8 mouse cellular contexts compared by ENCODE assay signal in genomic region chr11:115810377-115810776, GRCm38 (mm10). TPM values are rescaled to one million over a fixed set of nuclear protein-coding genes. Genes with fewer than 3 reads are reported as not detected.
A peak's percentile ranks its signal among the peaks of the same experiment; 100 is the strongest.
DNase-seq lines count a peak whose midpoint lies in the region; ATAC-seq lines count a peak whose summit lies in the region.

No protein-coding gene starts in this region.

- no peaks in the 10 kb centered on the region for H3K9me3 ChIP-seq in forebrain, embryonic 10.5 days
- H3K9me3 ChIP-seq in hindbrain, embryonic 13.5 days, result no peaks in the 10 kb centered on the region
- H3K9me3 ChIP-seq in neural tube, embryonic 15.5 days (replicated peaks), result no peaks in the 10 kb centered on the region

- peaks cover 64% of the 10 kb centered on the region for H3K36me3 ChIP-seq in forebrain, embryonic 10.5 days (replicated peaks)
- peaks cover 20% of the 10 kb centered on the region for H3K36me3 ChIP-seq in hindbrain, embryonic 13.5 days
- peaks cover 5% of the 10 kb centered on the region; the same call in 1 of the 2 replicates for H3K36me3 ChIP-seq in neural tube, embryonic 15.5 days

- DNase-seq in adrenal gland, postnatal 10 days, result peak; percentile 89
- no peak for DNase-seq in forebrain, embryonic 10.5 days (ENCODE audit: extremely low spot score, low spot score)
- DNase-seq in liver, result peak; percentile 65
- no peak for DNase-seq in frontal cortex, postnatal 14 days (ENCODE audit: low spot score in 2 of 2)
- no peak for DNase-seq in layer of hippocampus, adult 18-20 months (ENCODE audit: low spot score in 2 of 2)
- DNase-seq in frontal cortex, postnatal 10 days (ENCODE audit: low spot score in 2 of 2), result no peak

- peak overlapping the region; percentile 93 for H3K9ac ChIP-seq in hindbrain, embryonic 13.5 days
- no peak overlapping the region for H3K9ac ChIP-seq in neural tube, embryonic 15.5 days (replicated peaks)

- H3K4me1 ChIP-seq in forebrain, embryonic 10.5 days, result peaks cover 79% of the 10 kb centered on the region
- H3K4me1 ChIP-seq in hindbrain, embryonic 13.5 days (replicated peaks), result peaks cover 79% of the 10 kb centered on the region
- H3K4me1 ChIP-seq in neural tube, embryonic 15.5 days, result peaks cover 77% of the 10 kb centered on the region

- 93% methylated on average over 14 of the region's 14 CpGs for WGBS in forebrain, embryonic 10.5 days
- 75% methylated on average over 14 of the region's 14 CpGs for WGBS in hindbrain, embryonic 13.5 days
- 84% methylated on average over 14 of the region's 14 CpGs for WGBS in neural tube, embryonic 15.5 days

- ATAC-seq in hindbrain, embryonic 13.5 days (ENCODE audit: low FRiP score), result no peak
- no peak for ATAC-seq in neural tube, embryonic 15.5 days (ENCODE audit: low FRiP score)

- H3K4me2 ChIP-seq in hindbrain, embryonic 13.5 days, result peak overlapping the region; percentile 92
- H3K4me2 ChIP-seq in neural tube, embryonic 15.5 days, result peak overlapping the region; percentile 96

- peak overlapping the region; percentile 89 for H3K4me3 ChIP-seq in forebrain, embryonic 10.5 days
- peak overlapping the region; percentile 91 for H3K4me3 ChIP-seq in hindbrain, embryonic 13.5 days
- H3K4me3 ChIP-seq in neural tube, embryonic 15.5 days (replicated peaks), result peak overlapping the region; percentile 84

- 0 out of 2 replicates have a peak overlapping the region, but pooled peaks have one; percentile 25 for H3K27ac ChIP-seq in forebrain, embryonic 10.5 days
- H3K27ac ChIP-seq in hindbrain, embryonic 13.5 days, result peak overlapping the region; percentile 83
- 0 out of 2 replicates have a peak overlapping the region, but pooled peaks have one; percentile 76 for H3K27ac ChIP-seq in neural tube, embryonic 15.5 days (replicated peaks)

- H3K27me3 ChIP-seq in forebrain, embryonic 10.5 days (ENCODE audit: poor library complexity, severe bottlenecking), result no peaks in the 10 kb centered on the region
- H3K27me3 ChIP-seq in hindbrain, embryonic 13.5 days, result no peaks in the 10 kb centered on the region
- no peaks in the 10 kb centered on the region for H3K27me3 ChIP-seq in neural tube, embryonic 15.5 days (replicated peaks)

RNA-seq across cellular contexts. Expression of gene Caskin2, which starts 3.1 kb away (rescaled TPM):
- 10 to 100 TPM; 43.3 to 47.0 TPM for total RNA-seq in adrenal gland, postnatal 10 days (2021)
- 18.3 and 19.2 TPM in 2 replicates for polyA plus RNA-seq in forebrain, embryonic 10.5 days (2016; fragmentation: Nextera tagmentation; extraction: Ambion mirVana)
- 11.6 and 11.8 TPM in 2 replicates for polyA plus RNA-seq in hindbrain, embryonic 13.5 days (2015; fragmentation: Nextera tagmentation; extraction: Ambion mirVana)
- 9.8 and 10.2 TPM in 2 replicates for polyA plus RNA-seq in neural tube, embryonic 15.5 days (2015; fragmentation: Nextera tagmentation; extraction: Ambion mirVana)
- total RNA-seq in layer of hippocampus, adult 18-20 months (2021), result 10 to 100 TPM; 19.4 to 19.9 TPM

RNA-seq across cellular contexts. Expression of gene Tsen54, which starts 4.1 kb away (rescaled TPM):
- 10 to 100 TPM; 13.8 to 19.4 TPM for total RNA-seq in adrenal gland, postnatal 10 days (2021)
- 34.7 and 41.0 TPM in 2 replicates for polyA plus RNA-seq in forebrain, embryonic 10.5 days (2016; fragmentation: Nextera tagmentation; extraction: Ambion mirVana)
- 24.5 and 25.4 TPM in 2 replicates for polyA plus RNA-seq in hindbrain, embryonic 13.5 days (2015; fragmentation: Nextera tagmentation; extraction: Ambion mirVana)
- 22.0 and 23.7 TPM in 2 replicates for polyA plus RNA-seq in neural tube, embryonic 15.5 days (2015; fragmentation: Nextera tagmentation; extraction: Ambion mirVana)
- 10 to 100 TPM; 11.1 to 11.4 TPM for total RNA-seq in layer of hippocampus, adult 18-20 months (2021)

RNA-seq across cellular contexts. Expression of gene Llgl2, which starts 13.5 kb away (rescaled TPM):
- total RNA-seq in adrenal gland, postnatal 10 days (2021), result 10 to 100 TPM; 12.7 to 14.0 TPM
- 7.5 and 7.6 TPM in 2 replicates for polyA plus RNA-seq in forebrain, embryonic 10.5 days (2016; fragmentation: Nextera tagmentation; extraction: Ambion mirVana)
- polyA plus RNA-seq in hindbrain, embryonic 13.5 days (2015; fragmentation: Nextera tagmentation; extraction: Ambion mirVana), result 1.00 and 2.2 TPM in 2 replicates
- 0.97 and 8.8 TPM in 2 replicates for polyA plus RNA-seq in neural tube, embryonic 15.5 days (2015; fragmentation: Nextera tagmentation; extraction: Ambion mirVana)
- total RNA-seq in layer of hippocampus, adult 18-20 months (2021), result 1 to 10 TPM; 2.5 to 3.0 TPM

RNA-seq across cellular contexts. Expression of gene Tmem94, which starts 45.1 kb away (rescaled TPM):
- 10 to 100 TPM; 62.0 to 79.6 TPM for total RNA-seq in adrenal gland, postnatal 10 days (2021)
- 36.8 and 38.1 TPM in 2 replicates for polyA plus RNA-seq in forebrain, embryonic 10.5 days (2016; fragmentation: Nextera tagmentation; extraction: Ambion mirVana)
- polyA plus RNA-seq in hindbrain, embryonic 13.5 days (2015; fragmentation: Nextera tagmentation; extraction: Ambion mirVana), result 30.9 TPM in 2 replicates
- polyA plus RNA-seq in neural tube, embryonic 15.5 days (2015; fragmentation: Nextera tagmentation; extraction: Ambion mirVana), result 20.3 and 21.2 TPM in 2 replicates
- 10 to 100 TPM; 50.9 to 56.1 TPM for total RNA-seq in layer of hippocampus, adult 18-20 months (2021)

RNA-seq across cellular contexts. Expression of gene Myo15b, which starts 47.8 kb away (rescaled TPM):
- 1 to 10 TPM in 1 of 2 experiments, under 1 TPM in 1; 0.91 to 1.2 TPM for total RNA-seq in adrenal gland, postnatal 10 days (2021)
- polyA plus RNA-seq in forebrain, embryonic 10.5 days (2016; fragmentation: Nextera tagmentation; extraction: Ambion mirVana), result 0.06 and 0.11 TPM in 2 replicates
- not detected in 2 replicates for polyA plus RNA-seq in hindbrain, embryonic 13.5 days (2015; fragmentation: Nextera tagmentation; extraction: Ambion mirVana)
- polyA plus RNA-seq in neural tube, embryonic 15.5 days (2015; fragmentation: Nextera tagmentation; extraction: Ambion mirVana), result 0.12 and 5.0 TPM in 2 replicates
- total RNA-seq in layer of hippocampus, adult 18-20 months (2021), result under 1 TPM; 0.15 to 0.57 TPM

Comparison
In these comparisons a context has a peak if more than half of its experiments do, and no peak if none do; other contexts are left out.
1. DNase-seq: peak in adrenal gland, postnatal 10 days (single experiment) and liver (single experiment); none in forebrain, embryonic 10.5 days (single experiment), frontal cortex, postnatal 14 days (0 of 2), layer of hippocampus, adult 18-20 months (0 of 2) and frontal cortex, postnatal 10 days (0 of 2).
2. H3K27ac ChIP-seq: peak in every context shown above with its lines; median percentile 83 in hindbrain, embryonic 13.5 days; 76 in neural tube, embryonic 15.5 days; 25 in forebrain, embryonic 10.5 days.
3. Peak in every context shown above with its lines, with median percentiles within 50 percentile points of each other: H3K4me3 ChIP-seq.